Mouse (Mus musculus) large intestine, adult 2 months (tissue): ENCODE data around the gene Gm12248. TPM values are rescaled to one million over a fixed set of nuclear protein-coding genes. Genes with fewer than 3 reads are reported as not detected.

Source experiments
- DNase-seq: peaks from one replicate; pipeline ENCODE4 v3.0.0-alpha.2; 2012; ENCODE audit warnings: low read depth, low spot score
- WGBS: fragments of 180-500 bp; shearing (Covaris S2); methylation state at CpG from one replicate; pipeline ENCODE4 v1.1.7; 2018; 5-methylcytosine and 5-hydroxymethylcytosine counted together
- polyA plus RNA-seq: library from polyadenylated mRNA; depleted of rRNA; stranded (reverse); fragments of >200 nt; gene quantifications from 2 replicates; pipeline ENCODE4 v1.2.3, GENCODE M21; 2012

Gm12248 gene
- polyA plus RNA-seq, 1 experiment: 0.29 TPM

DNA sequence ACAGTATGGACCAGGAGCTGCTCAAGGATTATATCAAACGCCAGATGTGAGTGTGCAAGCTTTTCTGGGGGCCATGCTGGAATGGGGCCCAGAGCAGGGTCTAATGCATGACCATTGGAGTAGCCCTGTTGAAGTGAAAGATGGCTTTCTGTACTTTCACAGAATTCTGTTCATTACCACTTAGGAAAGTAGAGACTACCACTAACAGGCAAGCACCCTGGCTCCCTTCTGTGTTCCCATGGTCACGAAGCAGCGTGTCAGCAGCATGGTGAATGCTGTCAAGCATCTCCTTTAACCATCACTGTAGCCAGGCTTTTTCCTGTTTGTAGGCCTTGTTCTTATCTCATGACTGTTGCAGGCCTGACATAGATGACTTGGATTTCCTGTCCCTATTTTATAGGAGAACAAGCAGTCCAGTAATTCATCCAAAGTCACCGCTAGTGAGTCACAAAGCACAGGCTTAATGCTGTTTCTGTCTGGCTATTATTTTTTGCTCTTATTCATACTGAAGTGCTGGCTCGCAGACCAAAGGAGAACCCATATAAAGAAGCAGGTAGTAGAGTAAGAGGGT, 50.0 kb downstream of the Gm12248 start:
- WGBS: 76% methylated on average over 5 of the region's 5 CpGs
- DNase-seq: no peak

DNA sequence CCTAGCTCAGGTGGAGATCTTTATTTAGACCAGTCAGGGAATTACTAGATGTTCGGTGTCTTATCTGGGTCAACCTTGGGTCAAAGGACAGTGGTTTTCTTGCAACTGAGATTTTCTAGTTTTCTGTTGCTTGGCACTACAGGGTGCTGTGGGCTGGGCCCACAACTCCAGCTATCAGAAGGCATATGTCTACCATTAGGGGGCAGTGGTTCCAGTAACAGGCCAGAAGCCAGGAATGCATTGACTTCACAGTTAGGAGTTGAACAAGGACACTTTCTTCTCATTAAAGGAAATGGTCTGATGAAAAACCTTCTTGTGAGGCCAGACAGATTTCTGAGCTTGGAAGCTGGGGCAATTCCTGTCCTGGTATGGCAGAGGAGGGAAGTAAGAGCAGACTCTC, 53.9 kb downstream of the Gm12248 start:
- DNase-seq: no peak
- whole genome bisulfite sequencing: 23% methylated on average over 1 of the region's 1 CpGs

- WGBS: 40% methylated on average over 3 of the region's 3 CpGs
- no peak for DNase-seq
Measured at GRCm38 (mm10) chr11:58033635-58034034, 59.3 kb downstream of the Gm12248 start.

DNA sequence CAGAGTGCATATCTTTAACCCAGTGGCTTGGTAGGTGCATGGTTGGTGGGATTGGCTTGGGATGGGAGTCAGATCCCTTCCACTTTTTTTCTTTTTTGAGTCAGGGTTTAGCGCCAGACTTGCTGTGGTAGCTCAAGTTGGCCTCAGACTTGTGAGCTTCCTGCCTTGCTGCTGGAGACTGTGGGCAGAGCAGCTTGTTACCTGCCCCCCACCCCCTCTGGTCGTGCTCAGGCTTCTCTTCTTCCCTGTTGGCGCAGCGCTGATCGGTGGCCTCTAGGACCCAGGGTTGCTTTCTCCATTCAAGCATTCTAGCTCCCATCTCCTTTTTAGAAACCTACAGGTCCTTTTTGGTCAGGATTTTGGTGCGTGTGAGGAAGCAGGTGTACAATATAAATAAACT, 61.8 kb downstream of the Gm12248 start:
- 45% methylated on average over 6 of the region's 6 CpGs for WGBS
- no peak for DNase-seq

GRCm38 (mm10) chr11:58029869-58030268, 63.1 kb downstream of the Gm12248 start:
- DNase-seq: no peak

GRCm38 (mm10) chr11:58028981-58029380, 64.0 kb downstream of the Gm12248 start:
- DNase-seq: no peak
- 61% methylated on average over 1 of the region's 1 CpGs for WGBS

More at GRCm38 (mm10) chr11:58029869-58030268, 63.1 kb downstream of the Gm12248 start:
- WGBS: 44% methylated on average over 2 of the region's 2 CpGs

- WGBS: 18% methylated on average over 1 of the region's 1 CpGs
- no peak for DNase-seq
Measured at GRCm38 (mm10) chr11:58026860-58027259, 66.1 kb downstream of the Gm12248 start.

DNA sequence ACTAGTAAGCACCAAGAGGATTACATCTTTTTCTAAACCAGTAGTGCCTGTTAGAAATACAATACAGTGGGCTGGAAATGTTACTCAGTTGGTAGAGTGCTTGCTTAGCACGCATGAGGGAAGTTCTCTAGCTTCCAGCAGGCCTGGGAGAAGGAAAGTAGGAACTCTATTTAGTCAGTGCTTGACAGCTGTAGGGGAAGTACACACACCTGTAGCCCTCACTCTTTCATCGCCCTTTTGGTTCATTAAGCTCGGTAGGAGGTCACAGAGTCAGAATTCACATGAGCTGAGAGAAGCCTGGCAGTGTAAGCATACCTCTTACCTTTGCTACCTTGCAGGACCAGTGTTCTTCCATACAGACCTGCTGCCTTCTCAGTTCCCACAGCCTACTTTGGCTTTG, 66.6 kb downstream of the Gm12248 start:
- 17% methylated on average over 3 of the region's 3 CpGs for WGBS
- no peak for DNase-seq

DNA sequence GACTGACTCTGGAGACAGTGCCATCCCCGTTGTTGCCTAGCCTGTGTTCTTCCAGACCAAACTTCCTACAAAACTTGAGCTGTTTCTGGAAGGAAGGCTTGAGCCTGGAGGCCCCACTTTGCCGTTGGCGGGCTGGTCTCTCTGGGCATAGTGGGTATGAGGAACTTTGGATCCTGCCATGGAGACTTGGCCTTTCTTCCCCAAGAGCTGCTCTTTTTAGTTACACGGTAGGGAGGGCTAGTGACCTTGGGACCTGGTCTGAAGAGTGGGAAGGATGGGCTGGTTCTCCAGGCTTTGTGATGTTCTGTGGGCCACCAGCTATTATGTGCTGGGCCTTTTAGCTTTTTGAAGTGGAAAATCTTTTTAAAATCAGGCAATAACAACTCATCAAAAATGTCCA, 67.1 kb downstream of the Gm12248 start:
- 41% methylated on average over 4 of the region's 4 CpGs for WGBS
- DNase-seq: no peak

GRCm38 (mm10) chr11:58024671-58025070, 68.3 kb downstream of the Gm12248 start:
- WGBS: 52% methylated on average over 2 of the region's 2 CpGs
- no peak for DNase-seq

DNA sequence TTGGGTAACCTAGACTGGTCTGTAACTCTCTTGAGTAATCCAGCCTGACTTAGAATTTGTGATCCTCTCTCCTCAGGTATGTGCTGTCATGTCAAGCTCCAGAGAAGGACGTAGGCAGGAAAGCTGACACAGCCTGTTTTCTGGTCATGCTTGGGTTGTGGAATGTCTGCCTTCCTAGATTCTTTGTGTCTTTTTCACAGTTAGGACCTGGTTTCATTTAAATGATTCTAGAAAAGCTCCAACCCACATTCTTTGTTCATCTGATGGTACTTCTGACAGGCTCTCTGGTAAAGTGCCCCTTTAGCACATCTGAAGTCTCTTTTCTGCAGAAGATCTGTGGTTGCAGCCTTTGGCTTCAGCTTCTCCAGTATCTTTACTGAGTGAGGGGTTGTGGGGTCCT, 68.7 kb downstream of the Gm12248 start:
- 65% methylated on average over 1 of the region's 1 CpGs for WGBS
- no peak for DNase-seq

DNA sequence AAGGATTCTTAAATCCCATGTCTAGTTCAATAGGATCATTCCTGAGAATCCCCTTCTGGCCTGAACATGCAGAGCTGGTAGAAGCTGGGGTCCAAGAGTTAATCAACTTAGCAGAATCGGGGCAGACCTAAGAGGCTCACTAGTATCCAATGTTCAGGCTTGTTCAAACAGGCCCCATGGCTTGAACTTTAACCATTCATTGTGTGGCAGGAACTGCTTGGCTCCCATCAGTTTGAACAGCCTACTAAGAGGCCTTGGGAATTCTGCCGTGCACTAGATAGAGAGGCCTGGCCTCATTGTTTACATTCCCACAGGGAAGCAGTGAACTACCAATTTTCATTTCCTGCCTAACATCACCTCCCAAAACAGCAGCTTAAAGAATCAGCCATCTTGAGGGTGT, 71.3 kb downstream of the Gm12248 start:
- no peak for DNase-seq
- 5% methylated on average over 2 of the region's 2 CpGs for WGBS

DNA sequence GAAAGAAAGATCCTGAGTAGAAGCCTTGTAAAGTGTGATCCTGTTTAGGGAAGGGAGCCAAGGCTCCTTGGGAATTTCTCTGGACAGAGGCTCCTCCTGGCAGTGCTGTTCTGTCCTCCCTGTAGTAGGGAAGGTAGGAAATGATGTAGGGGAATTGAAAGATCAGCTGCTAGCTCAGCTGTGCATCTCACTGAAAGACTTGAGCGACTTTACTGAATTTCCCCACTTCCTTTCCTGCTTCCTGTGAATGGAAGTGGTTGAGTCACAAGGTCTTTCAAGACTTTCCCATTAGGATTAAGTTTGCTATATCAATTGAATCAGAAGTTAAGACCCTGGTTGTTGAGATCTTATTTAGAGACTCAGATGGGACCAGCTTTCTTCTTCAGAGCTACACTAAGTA, 71.8 kb downstream of the Gm12248 start:
- no peak for DNase-seq
- 9% methylated on average over 1 of the region's 1 CpGs for WGBS

GRCm38 (mm10) chr11:58018701-58019100, 74.2 kb downstream of the Gm12248 start:
- DNase-seq: no peak
- WGBS: 35% methylated on average over 4 of the region's 4 CpGs

DNA sequence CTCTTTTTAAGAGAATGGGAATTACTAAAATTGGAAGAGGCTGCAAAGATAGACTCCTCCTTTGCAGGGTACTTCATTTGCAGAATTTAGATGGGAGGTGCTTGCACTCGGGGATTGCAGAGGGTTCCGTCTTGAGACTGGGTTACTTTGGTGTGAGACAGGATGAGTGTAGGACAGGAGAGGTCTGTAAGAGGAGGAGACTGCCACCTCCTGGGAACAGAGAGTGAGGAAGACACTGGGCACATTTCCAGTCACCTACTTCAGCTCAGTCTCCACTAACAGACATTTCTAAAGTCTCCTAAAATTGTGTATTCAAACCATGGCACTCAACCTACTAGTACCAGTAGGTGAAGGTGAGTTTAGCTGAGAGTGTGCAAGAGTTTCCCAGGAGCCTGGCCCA, 74.6 kb downstream of the Gm12248 start:
- 10% methylated on average over 2 of the region's 2 CpGs for WGBS
- no peak for DNase-seq

DNA sequence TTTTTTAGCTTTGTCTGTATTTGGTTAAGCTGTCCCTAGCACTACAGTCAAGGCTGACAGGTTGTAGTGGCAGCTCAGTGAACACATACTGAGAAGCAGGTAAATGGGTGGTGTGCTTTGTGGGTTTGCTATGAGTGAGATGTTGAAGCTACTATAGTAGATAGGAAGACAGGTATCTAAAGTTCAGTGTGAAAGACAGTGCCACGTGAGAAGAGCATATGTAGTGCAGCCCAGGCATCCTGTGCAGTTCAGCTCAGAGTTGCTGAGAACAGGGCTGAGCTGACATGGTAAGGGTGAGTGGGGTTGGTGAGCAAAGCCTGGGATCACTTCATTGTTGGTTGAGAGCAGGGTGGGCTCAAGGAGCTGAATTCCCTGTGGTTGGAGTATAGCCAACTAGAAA, 75.5 kb downstream of the Gm12248 start:
- no peak for DNase-seq
- 6% methylated on average over 1 of the region's 1 CpGs for WGBS

GRCm38 (mm10) chr11:58016371-58016770, 76.6 kb downstream of the Gm12248 start:
- DNase-seq: no peak
- WGBS: 15% methylated on average over 3 of the region's 3 CpGs

DNA sequence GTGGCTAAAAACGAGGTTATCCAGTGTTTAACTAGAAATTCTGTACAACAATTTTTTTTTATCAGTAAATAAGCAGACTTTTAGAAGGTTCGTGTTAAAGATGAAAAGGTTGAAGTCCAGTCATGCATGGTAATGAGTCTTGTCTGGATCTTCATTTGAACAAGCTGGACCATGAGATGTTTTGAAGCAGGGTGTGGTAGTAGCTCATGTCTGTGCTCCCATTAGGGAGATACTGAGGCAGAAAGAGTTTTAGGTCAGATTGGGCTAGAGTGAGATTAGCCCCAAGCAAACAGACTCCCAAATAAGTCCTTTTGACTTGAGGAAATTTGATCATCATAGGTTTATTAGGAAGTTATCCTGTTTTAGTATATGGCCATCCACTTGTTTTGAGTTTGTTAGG, 77.6 kb downstream of the Gm12248 start:
- no peak for DNase-seq
- 28% methylated on average over 2 of the region's 2 CpGs for WGBS

DNA sequence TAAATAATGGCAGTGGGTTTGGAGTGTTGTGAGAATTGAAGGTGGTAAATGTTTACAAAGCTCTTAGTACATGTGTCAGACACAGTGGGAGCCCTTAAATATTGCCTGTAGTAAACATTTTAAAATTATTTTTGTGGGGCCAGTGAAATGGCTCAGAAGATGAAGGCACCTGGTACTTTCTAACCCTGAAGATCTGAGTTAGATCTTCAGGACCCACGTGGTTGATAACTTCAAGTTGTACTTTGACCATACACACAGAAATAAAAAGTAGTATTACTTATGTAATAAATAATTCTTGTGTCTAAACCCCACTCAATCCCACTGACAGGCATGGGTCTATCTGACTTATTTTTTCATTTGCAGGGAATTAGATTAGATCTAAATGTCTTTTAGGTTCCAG, 78.3 kb downstream of the Gm12248 start:
- no peak for DNase-seq
- 30% methylated on average over 1 of the region's 1 CpGs for WGBS
